Mouse (Mus musculus) neural tube, embryonic 15.5 days (tissue): ENCODE measurements at regions not wholly inside any gene's neighbourhood (a gene's known extent, or its start where the extent isn't known, plus 50 kb on each side); places are given as distances from the start of the nearest gene placed in this dataset.

Experiments
- ATAC-seq: fragments of 200-750 bp; cut with Nextera tagmentation; 2 replicates; pipeline ENCODE4 v1.8.0; 2017; ENCODE audit warnings: mild to moderate bottlenecking, moderate TSS enrichment, moderate library complexity; ENCODE audit not compliant: low FRiP score
- H3K27ac ChIP-seq: fragments of 300-500 bp; sonication (generic); replicated peaks from 2 replicates; pipeline ENCODE4 v1.5.1; 2015; ENCODE audit warnings: mild to moderate bottlenecking, inconsistent platforms
- H3K27me3 ChIP-seq: fragments of 300-500 bp; sonication (generic); replicated peaks from 2 replicates; pipeline ENCODE4 v1.6.1; 2015; ENCODE audit warnings: inconsistent platforms
- H3K36me3 ChIP-seq: fragments of 300-500 bp; sonication (generic); 2 replicates; pipeline ENCODE4 v1.6.1; 2015; ENCODE audit warnings: inconsistent platforms
- H3K4me1 ChIP-seq: fragments of 300-500 bp; sonication (generic); 2 replicates; pipeline ENCODE4 v1.6.1; 2015; ENCODE audit warnings: inconsistent platforms
- H3K4me2 ChIP-seq: fragments of 300-500 bp; sonication (generic); 2 replicates; pipeline ENCODE4 v1.6.1; 2015; ENCODE audit warnings: inconsistent platforms, mild to moderate bottlenecking, moderate library complexity
- H3K4me3 ChIP-seq: fragments of 300-500 bp; sonication (generic); replicated peaks from 2 replicates; pipeline ENCODE4 v1.5.1; 2015; ENCODE audit warnings: mild to moderate bottlenecking, inconsistent platforms
- H3K9ac ChIP-seq: fragments of 300-500 bp; sonication (generic); replicated peaks from 2 replicates; pipeline ENCODE4 v1.6.1; 2015; ENCODE audit warnings: mild to moderate bottlenecking, inconsistent platforms
- H3K9me3 ChIP-seq: fragments of 300-500 bp; sonication (generic); replicated peaks from 2 replicates; pipeline ENCODE4 v1.6.1; 2016; ENCODE audit warnings: inconsistent platforms
- WGBS: fragments of 180-500 bp; shearing (Covaris S2); methylation state at CpG from one replicate; pipeline ENCODE4 v1.1.7; 2015; ENCODE audit warnings: mixed read lengths; 5-methylcytosine and 5-hydroxymethylcytosine counted together

DNA sequence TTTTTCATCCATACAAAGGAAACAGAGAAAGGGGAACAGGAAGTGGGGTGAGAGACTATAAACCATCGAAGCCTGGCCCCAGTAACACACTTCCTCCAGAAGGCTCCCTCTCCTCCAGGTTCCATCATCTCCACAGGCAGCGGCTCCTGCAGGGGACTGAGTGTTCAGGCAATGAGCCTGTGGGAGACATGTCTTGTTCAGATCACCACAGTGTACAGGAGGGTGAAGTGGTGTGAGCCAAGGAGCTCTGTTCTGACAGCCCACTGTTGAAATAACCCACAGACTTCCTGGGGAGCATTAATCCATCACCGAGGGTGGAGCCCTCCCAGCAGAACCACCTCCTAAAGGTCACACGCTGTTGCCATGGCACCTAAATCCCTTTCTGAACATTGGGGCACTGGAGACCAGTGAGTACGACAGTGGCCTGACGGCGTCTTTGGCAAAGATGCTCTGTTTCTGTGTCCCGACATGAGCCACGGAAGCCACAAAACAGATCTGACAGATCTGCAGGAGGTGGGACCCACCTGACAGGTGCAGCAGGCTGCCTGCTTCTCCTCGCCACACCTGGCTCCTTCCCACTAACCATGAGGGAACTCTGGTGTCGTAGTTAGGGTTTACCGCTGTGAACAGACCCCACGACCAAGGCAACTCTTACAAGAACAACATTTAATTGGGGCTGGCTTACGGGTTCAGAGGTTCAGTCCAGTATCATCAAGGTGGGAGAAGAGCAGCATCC is 60.9 kb downstream of the Psmg1 start:
- Histone ChIP-seq H3K27me3 (no peaks in the 10 kb centered on the region), H3K9me3 (no peaks in the 10 kb centered on the region), H3K4me3 (no peak overlapping the region), H3K36me3 (no peaks in the 10 kb centered on the region), H3K4me1 (0 out of 2 replicates have a peak, but pooled peaks cover 4% of the 10 kb centered on the region), H3K9ac (no peak overlapping the region), H3K4me2 (no peak overlapping the region), H3K27ac (no peak overlapping the region)
- 79% methylated on average over 14 of the region's 14 CpGs for WGBS
- ATAC-seq: no peak

DNA sequence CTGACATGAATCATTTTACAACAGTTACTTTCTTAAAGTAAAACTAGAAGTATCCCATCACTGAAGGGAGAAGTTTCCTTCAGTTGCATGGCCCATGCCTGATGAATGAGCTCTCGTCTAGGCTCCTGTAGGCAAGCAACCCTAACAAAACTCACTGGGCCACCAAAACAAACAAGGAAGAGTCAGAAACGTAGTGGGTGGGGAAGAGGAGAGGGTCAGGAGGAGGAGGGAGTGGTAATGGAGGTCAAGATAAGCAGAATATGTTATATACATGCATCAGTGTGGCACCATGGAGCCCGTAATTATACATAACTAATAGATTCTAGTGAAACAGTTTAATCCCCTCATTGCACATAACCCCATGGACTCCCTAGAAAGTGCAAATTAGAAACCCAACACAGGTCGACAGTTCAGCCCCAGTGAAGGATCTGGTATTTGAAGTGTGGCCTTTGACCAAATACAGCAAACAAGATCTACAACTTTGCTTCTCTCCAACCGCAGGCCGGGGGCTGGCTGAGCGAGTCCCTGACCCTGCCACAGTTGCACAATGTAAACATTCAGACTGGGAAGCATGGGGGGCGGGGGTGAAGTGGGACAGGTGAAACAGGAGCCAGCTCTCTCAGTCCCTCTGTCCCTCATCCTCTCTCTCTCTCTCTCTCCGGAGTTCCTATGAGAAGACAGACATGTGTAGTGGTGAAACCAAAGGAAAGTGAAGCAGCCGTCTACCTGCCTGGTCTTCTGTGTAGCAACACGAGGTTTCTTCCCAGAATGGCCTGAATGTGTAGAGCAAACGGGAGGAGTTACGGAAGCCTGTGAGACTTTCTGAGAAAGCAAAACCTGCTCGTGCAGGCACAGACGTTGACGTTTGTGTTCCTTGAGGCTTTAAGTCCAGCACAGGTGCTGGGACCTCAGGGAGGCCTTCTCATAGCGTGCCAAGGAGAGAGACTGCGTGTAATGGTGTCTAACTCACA is 62.2 kb downstream of the Psmg1 start:
- Histone ChIP-seq H3K9me3 (no peaks in the 10 kb centered on the region), H3K9ac (no peak overlapping the region), H3K36me3 (no peaks in the 10 kb centered on the region), H3K27ac (no peak overlapping the region), H3K4me1 (0 out of 2 replicates have a peak, but pooled peaks cover 4% of the 10 kb centered on the region), H3K27me3 (no peaks in the 10 kb centered on the region), H3K4me2 (no peak overlapping the region), H3K4me3 (no peak overlapping the region)
- no peak for ATAC-seq
- WGBS: 84% methylated on average over 18 of the region's 18 CpGs

DNA sequence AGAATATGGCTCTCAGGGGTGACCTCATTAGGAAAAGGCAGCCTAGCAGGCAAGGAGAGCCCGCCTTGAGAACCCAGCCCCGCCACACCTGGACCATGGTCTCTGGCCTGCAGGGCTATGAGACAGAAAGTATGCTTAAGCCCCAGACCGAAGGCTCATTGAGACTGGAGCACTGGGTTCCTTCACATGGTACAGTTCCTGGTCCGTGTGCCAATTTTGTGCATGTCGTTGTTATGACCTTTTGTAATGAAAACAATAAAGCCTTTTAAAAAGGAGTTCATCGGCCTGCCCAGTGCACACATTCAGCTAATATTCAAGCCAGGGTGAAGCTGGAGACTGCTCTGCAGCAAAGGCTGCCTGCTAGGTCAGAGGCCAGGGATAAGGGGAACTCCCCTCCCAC is 64.2 kb downstream of the Psmg1 start:
- Histone ChIP-seq H3K4me2 (no peak overlapping the region), H3K36me3 (no peaks in the 10 kb centered on the region), H3K9me3 (no peaks in the 10 kb centered on the region), H3K4me3 (no peak overlapping the region), H3K4me1 (0 out of 2 replicates have a peak, but pooled peaks cover 4% of the 10 kb centered on the region), H3K27me3 (no peaks in the 10 kb centered on the region), H3K9ac (no peak overlapping the region), H3K27ac (no peak overlapping the region)
- 78% methylated on average over 6 of the region's 6 CpGs for WGBS
- no peak for ATAC-seq

DNA sequence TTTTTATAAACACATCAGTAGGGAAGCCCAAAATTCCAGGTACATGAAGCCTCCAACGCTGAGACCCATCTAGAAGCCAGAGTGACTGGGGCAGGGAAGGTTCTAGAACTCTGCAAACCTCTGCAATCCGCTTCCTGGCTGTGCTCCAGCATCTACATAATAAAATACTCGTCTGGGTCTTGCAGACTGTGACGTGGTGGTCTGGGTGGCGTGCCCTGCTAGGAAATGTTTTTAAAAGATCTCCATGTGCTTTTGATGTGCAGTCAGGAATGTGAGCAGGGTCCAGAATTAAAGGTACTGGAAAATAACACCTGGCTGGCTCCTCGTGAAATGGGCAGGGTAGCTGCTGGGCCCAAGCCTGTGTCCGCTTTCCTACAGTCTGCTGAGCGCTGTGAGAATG is 66.0 kb downstream of the Psmg1 start:
- Histone ChIP-seq H3K9me3 (no peaks in the 10 kb centered on the region), H3K4me3 (no peak overlapping the region), H3K9ac (no peak overlapping the region), H3K4me2 (no peak overlapping the region), H3K27ac (no peak overlapping the region), H3K27me3 (no peaks in the 10 kb centered on the region), H3K36me3 (no peaks in the 10 kb centered on the region), H3K4me1 (0 out of 2 replicates have a peak, but pooled peaks cover 1% of the 10 kb centered on the region)
- WGBS: 74% methylated on average over 8 of the region's 8 CpGs
- ATAC-seq: no peak

DNA sequence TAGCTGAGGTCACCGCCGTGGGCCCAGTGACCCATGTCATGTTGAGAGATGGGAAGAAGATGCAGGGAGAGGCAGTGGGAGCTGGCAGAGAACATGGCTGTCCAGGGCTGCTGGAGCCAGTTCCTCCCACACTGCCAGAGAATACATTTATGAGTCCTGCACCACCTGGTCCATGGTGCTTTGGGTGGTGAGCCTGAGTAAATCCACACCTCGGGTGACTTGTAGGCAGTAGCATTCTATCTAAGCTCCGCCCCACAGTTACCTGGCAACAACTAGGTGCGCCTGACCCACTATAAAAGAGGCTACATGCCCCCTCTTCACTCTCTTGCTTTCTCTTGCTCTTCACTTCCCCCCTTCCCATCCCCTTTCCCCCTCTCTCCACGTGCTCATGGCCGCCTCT is 66.8 kb downstream of the Psmg1 start:
- 88% methylated on average over 7 of the region's 7 CpGs for WGBS
- ATAC-seq: no peak
- Histone ChIP-seq H3K9ac (no peak overlapping the region), H3K4me1 (no peaks in the 10 kb centered on the region), H3K4me2 (no peak overlapping the region), H3K27me3 (no peaks in the 10 kb centered on the region), H3K27ac (no peak overlapping the region), H3K9me3 (no peaks in the 10 kb centered on the region), H3K36me3 (no peaks in the 10 kb centered on the region), H3K4me3 (no peak overlapping the region)

DNA sequence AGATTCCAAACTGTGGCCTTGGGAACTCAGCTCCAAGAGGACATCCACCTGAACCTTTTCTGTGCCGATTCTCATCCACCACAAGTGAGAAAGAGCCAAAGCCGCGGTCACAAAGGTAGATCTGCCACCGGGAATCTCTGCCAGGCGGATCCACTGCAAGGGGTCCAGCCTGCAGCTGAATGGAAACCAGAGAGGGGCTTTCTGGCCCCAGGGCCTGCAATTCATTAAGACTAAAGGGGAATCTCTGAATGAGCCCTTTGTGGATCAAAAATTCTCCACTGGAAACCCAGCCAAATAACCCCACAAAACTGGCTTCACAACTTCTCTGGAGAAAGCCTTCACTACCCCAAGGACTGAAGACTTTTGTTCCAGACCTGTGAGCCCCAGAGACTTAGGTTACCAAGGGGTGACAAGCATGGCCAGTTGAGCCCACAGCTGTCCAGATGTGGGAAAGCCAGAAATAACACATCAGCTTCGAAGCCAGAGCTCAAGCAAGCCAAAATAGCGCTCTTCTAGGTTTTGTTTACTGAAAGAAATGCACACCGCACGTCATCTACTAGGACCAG is 68.3 kb downstream of the Psmg1 start:
- ATAC-seq: no peak
- Histone ChIP-seq H3K4me2 (no peak overlapping the region), H3K36me3 (no peaks in the 10 kb centered on the region), H3K9me3 (no peaks in the 10 kb centered on the region), H3K9ac (no peak overlapping the region), H3K27ac (no peak overlapping the region), H3K4me3 (no peak overlapping the region), H3K4me1 (no peaks in the 10 kb centered on the region), H3K27me3 (no peaks in the 10 kb centered on the region)
- 90% methylated on average over 9 of the region's 9 CpGs for WGBS

DNA sequence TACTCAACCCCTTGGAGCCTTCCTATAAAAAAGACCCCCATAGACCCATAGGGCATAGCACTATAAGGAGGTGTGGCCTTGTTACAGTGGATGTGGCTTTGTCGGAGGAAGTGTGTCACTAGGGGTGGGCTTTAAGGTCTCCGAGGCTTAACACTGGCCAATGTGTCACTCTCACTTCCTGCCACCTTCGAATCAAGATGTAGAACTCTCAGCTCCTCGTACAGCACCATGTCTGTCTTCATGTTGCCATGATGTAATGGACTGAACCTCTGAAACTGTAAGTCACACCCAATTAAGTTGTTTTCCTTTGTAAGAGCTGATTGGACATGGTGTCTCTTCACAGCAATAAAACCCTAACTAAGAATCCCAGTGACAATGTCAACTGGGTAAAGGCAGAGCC is 69.6 kb downstream of the Psmg1 start:
- no peak overlapping the region for H3K9ac ChIP-seq
- H3K4me1 ChIP-seq: no peaks in the 10 kb centered on the region
- WGBS: 79% methylated on average over 4 of the region's 4 CpGs
- no peak overlapping the region for H3K4me3 ChIP-seq
- H3K36me3 ChIP-seq: no peaks in the 10 kb centered on the region
- no peak overlapping the region for H3K27ac ChIP-seq
- no peaks in the 10 kb centered on the region for H3K27me3 ChIP-seq
- H3K9me3 ChIP-seq: no peaks in the 10 kb centered on the region
- no peak overlapping the region for H3K4me2 ChIP-seq
- no peak for ATAC-seq

DNA sequence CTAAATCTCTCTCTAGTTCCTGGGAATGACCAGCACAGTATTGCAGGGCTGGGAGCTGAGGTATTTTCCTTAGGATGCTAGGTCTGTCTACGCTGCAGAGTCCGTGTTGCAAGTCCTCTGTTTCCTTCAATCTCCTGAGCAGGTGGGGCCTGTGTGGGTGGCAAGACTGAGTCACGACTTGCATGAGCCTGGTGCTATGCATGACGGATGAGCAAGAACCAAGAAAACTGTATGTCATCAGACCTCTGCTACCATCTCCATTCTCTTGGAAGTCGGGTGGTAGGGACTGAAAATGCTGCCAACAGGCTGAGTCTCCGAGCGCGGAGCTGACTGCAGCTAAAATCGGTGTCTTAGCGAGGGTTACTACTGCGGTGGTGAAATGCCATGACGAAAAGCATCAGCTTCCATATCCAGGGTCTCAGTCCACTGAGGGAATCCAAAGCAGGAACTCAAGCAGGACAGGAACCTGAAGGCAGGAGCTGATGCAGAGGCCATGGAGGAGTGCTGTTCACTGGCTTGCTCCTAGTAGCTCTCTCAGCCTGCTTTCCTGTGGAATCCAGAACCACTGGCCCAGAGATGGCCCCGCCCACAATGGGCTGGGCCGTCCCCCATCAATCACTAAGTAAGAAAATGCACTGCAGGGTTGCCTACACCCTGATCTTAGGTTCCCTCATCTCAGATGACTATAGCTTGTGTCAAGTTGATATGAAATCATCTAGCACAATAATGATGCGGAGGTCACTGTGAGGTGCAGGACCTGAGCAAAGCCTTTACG is 71.9 kb downstream of the Psmg1 start:
- no peak overlapping the region for H3K27ac ChIP-seq
- no peak for ATAC-seq
- H3K9me3 ChIP-seq: no peaks in the 10 kb centered on the region
- no peaks in the 10 kb centered on the region for H3K4me1 ChIP-seq
- H3K9ac ChIP-seq: no peak overlapping the region
- H3K4me3 ChIP-seq: no peak overlapping the region
- no peaks in the 10 kb centered on the region for H3K27me3 ChIP-seq
- no peak overlapping the region for H3K4me2 ChIP-seq
- H3K36me3 ChIP-seq: no peaks in the 10 kb centered on the region
- WGBS: 96% methylated on average over 16 of the region's 16 CpGs

DNA sequence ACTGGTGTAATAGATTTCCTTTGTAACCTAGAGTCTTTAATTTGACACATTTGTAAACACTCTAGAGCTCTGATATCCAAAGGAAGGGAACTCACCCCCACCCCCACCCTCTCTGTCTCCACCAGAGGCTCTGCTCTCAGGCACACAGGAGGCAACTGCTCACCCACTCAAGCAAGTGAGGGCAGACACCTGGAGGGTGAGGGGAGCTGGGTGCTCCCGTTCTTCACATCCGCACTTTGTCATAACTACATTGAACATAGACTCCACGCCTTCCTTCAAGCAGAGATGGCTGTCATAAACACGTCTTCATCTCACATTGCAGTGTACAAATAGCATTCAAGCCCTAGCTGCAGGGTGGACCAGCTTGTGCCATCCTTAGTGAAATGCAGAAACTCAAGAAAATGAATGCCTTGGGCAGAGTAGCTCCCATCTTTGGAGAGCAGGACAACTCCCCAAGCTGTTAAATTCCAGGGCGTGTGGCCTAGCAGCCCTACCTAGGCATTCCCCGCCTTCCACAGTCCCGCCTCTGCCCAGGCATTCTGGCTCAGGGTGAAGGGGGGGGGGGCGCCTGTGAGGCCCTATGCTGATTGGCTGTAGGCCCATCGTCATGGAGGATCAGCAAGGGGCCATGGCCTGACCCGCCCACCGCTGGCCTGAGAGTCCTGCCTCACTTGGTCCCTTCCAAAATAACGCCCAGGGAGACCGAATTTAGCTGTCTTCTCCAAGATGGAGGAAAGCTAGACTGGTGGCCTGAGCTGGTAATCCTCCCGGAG is 72.9 kb downstream of the Psmg1 start:
- no peaks in the 10 kb centered on the region for H3K9me3 ChIP-seq
- no peak for ATAC-seq
- H3K36me3 ChIP-seq: no peaks in the 10 kb centered on the region
- WGBS: 72% methylated on average over 14 of the region's 14 CpGs
- no peak overlapping the region for H3K9ac ChIP-seq
- no peaks in the 10 kb centered on the region for H3K27me3 ChIP-seq
- H3K4me1 ChIP-seq: no peaks in the 10 kb centered on the region
- no peak overlapping the region for H3K4me2 ChIP-seq
- H3K27ac ChIP-seq: no peak overlapping the region
- H3K4me3 ChIP-seq: no peak overlapping the region

DNA sequence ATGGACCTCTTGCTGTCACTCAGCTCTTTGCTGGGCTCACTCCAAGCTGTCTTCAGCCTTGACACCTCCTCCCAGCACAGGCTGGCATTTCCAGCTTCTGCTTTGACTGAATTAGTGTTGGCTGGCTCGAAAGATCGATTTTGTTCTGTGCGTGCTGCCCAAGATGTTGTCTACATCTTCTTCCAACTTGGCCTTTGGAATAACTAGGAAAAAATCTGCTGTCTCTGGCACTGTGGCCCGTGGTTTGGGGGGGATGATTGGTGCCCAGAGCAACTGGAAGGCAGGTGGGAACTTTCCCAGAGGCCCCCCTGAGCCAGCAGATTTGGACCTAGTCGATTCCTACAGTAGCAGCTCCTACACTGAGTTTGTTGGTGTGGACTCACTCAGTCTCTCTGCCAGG is 76.9 kb downstream of the Psmg1 start:
- Histone ChIP-seq H3K4me1 (no peaks in the 10 kb centered on the region), H3K9ac (no peak overlapping the region), H3K4me3 (no peak overlapping the region), H3K27me3 (no peaks in the 10 kb centered on the region), H3K9me3 (no peaks in the 10 kb centered on the region), H3K27ac (no peak overlapping the region), H3K4me2 (no peak overlapping the region), H3K36me3 (no peaks in the 10 kb centered on the region)
- WGBS: 82% methylated on average over 5 of the region's 5 CpGs
- no peak for ATAC-seq
